Mouse (Mus musculus) erythroblast, embryonic 14.5 days (primary cell): Measurements from ENCODE around the gene Akr1d1.

ENCODE experiments used
- GATA1 ChIP-seq: IDR thresholded peaks from 2 replicates; pipeline ENCODE4 v1.6.1; 2012; ENCODE audit warnings: low read length, inconsistent platforms, mixed read lengths
- TAL1 ChIP-seq: IDR thresholded peaks from 3 replicates; pipeline ENCODE4 v1.6.1; 2012; ENCODE audit warnings: low read length, inconsistent platforms, mixed read lengths

DNA sequence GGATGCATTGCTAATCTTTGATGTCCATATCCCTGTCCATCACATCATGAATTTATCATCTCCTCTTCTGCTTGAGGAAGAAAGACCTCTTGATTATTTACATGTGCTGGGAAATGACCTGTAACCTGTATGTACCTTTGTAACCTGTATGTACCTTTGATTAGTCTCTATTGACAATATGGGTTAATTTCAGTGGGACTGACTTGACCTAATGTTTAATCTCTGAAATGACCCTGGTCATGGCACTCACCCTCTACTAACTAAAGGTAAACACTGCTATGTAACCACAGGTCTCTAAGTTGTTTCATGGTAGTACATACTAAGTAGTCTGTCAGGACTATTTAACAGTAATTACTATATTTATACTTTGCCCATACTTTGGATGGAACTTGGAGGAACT lies 19.2 kb upstream of the Akr1d1 start:
- TF ChIP-seq GATA1: no peak
- no peak for TF ChIP-seq TAL1
